Mouse (Mus musculus): ENCODE measurements around the gene Frs2. TPM values are rescaled to one million over a fixed set of nuclear protein-coding genes. Genes with fewer than 3 reads are reported as not detected.
"Not testable (repeated sequence)": the region's sequence is repeated elsewhere in the genome, so short reads cannot be mapped to it uniquely, and the experiment has no call there.

Frs2 gene
- polyA plus RNA-seq, 1 experiment from 2014 or later: 7.7 TPM

- no peaks in the 10 kb centered on the region for H3K4me1 ChIP-seq (ENCODE audit: insufficient read depth)
- WGBS (ENCODE audit: insufficient replicate concordance): 17% methylated on average over 8 of the region's 8 CpGs
- no peaks in the 10 kb centered on the region for H3K9me3 ChIP-seq (ENCODE audit: low read length)
- no peaks in the 10 kb centered on the region for H3K36me3 ChIP-seq (replicated peaks; ENCODE audit: insufficient read depth, low read length)
- H3K4me3 ChIP-seq (ENCODE audit: low read depth, low read length): no peak overlapping the region
- ATAC-seq (no peak; the same call in 1 of the 2 replicates), DNase-seq (peak; percentile 84)
- H3K27me3 ChIP-seq (ENCODE audit: insufficient read depth, low read length): no peaks in the 10 kb centered on the region
- no peak overlapping the region for H3K9ac ChIP-seq (replicated peaks)
- H3K4me2 ChIP-seq (ENCODE audit: low read depth, low read length): no peak overlapping the region
- no peak overlapping the region for H3K27ac ChIP-seq (ENCODE audit: low read depth)
- no peak for TF ChIP-seq EP300 (IDR thresholded peaks at IDR 0.05; ENCODE audit: low read depth)
- TF ChIP-seq CTCF (IDR thresholded peaks at IDR 0.05; ENCODE audit: low read depth): peak; percentile 84
Observed at GRCm38 (mm10) chr10:117033785-117034184, 114.5 kb downstream of the Frs2 start.

- ATAC-seq (no peak), DNase-seq (no peak)
- no peaks in the 10 kb centered on the region for H3K4me1 ChIP-seq (ENCODE audit: insufficient read depth)
- 75% methylated on average over 3 of the region's 3 CpGs for WGBS (ENCODE audit: insufficient replicate concordance)
- H3K4me2 ChIP-seq (ENCODE audit: low read depth, low read length): no peak overlapping the region
- no peak overlapping the region for H3K4me3 ChIP-seq (ENCODE audit: low read depth, low read length)
- H3K9me3 ChIP-seq (ENCODE audit: low read length): no peaks in the 10 kb centered on the region
- no peak overlapping the region for H3K9ac ChIP-seq (replicated peaks)
- no peak for TF ChIP-seq EP300 (IDR thresholded peaks at IDR 0.05; ENCODE audit: low read depth)
- no peak overlapping the region for H3K27ac ChIP-seq (ENCODE audit: low read depth)
- H3K27me3 ChIP-seq (ENCODE audit: insufficient read depth, low read length): 0 out of 2 replicates have a peak, but pooled peaks cover 4% of the 10 kb centered on the region
- no peaks in the 10 kb centered on the region for H3K36me3 ChIP-seq (replicated peaks; ENCODE audit: insufficient read depth, low read length)
Observed at GRCm38 (mm10) chr10:117031160-117031559, 117.2 kb downstream of the Frs2 start.

GRCm38 (mm10) chr10:117026176-117026575 is 122.2 kb downstream of the Frs2 start:
- no peak overlapping the region for H3K4me2 ChIP-seq (ENCODE audit: low read depth, low read length)
- no peak overlapping the region for H3K4me3 ChIP-seq (ENCODE audit: low read depth, low read length)
- ATAC-seq (no peak), DNase-seq (no peak)
- H3K36me3 ChIP-seq (replicated peaks; ENCODE audit: insufficient read depth, low read length): no peaks in the 10 kb centered on the region
- H3K9me3 ChIP-seq (ENCODE audit: low read length): no peaks in the 10 kb centered on the region
- H3K4me1 ChIP-seq (ENCODE audit: insufficient read depth): no peaks in the 10 kb centered on the region; the same call in 1 of the 2 replicates
- H3K27ac ChIP-seq (ENCODE audit: low read depth): no peak overlapping the region
- no peak overlapping the region for H3K9ac ChIP-seq (replicated peaks)
- peaks cover 13% of the 10 kb centered on the region for H3K27me3 ChIP-seq (ENCODE audit: insufficient read depth, low read length)
- 67% methylated on average over 8 of the region's 8 CpGs for WGBS (ENCODE audit: insufficient replicate concordance)
- TF ChIP-seq CTCF (IDR thresholded peaks at IDR 0.05; ENCODE audit: low read depth) (no peak), EP300 (IDR thresholded peaks at IDR 0.05; ENCODE audit: low read depth) (no peak)

- ATAC-seq; H3K27ac ChIP-seq (ENCODE audit: low read depth); H3K36me3 ChIP-seq (replicated peaks; ENCODE audit: insufficient read depth, low read length); H3K4me1 ChIP-seq (ENCODE audit: insufficient read depth); DNase-seq; H3K4me3 ChIP-seq (ENCODE audit: low read depth, low read length); H3K9ac ChIP-seq (replicated peaks); H3K9me3 ChIP-seq (ENCODE audit: low read length); H3K4me2 ChIP-seq (ENCODE audit: low read depth, low read length): not testable (repeated sequence)
- peaks cover 13% of the 10 kb centered on the region for H3K27me3 ChIP-seq (ENCODE audit: insufficient read depth, low read length)
Observed at GRCm38 (mm10) chr10:117025776-117026175, 122.6 kb downstream of the Frs2 start.

GRCm38 (mm10) chr10:117023693-117024092 is 124.6 kb downstream of the Frs2 start:
- no peaks in the 10 kb centered on the region for H3K9me3 ChIP-seq (ENCODE audit: low read length)
- H3K4me2 ChIP-seq (ENCODE audit: low read depth, low read length): peak overlapping the region; percentile 2
- H3K36me3 ChIP-seq (replicated peaks; ENCODE audit: insufficient read depth, low read length): no peaks in the 10 kb centered on the region
- 34% methylated on average over 16 of the region's 16 CpGs for WGBS (ENCODE audit: insufficient replicate concordance)
- 0 out of 2 replicates have a peak overlapping the region, but pooled peaks have one; percentile 3 for H3K4me3 ChIP-seq (ENCODE audit: low read depth, low read length)
- H3K27me3 ChIP-seq (ENCODE audit: insufficient read depth, low read length): peaks cover 13% of the 10 kb centered on the region
- no peak overlapping the region for H3K9ac ChIP-seq (replicated peaks)
- DNase-seq (no peak), ATAC-seq (no peak)
- no peak overlapping the region for H3K27ac ChIP-seq (ENCODE audit: low read depth)
- H3K4me1 ChIP-seq (ENCODE audit: insufficient read depth): no peaks in the 10 kb centered on the region; the same call in 1 of the 2 replicates
- TF ChIP-seq CTCF (IDR thresholded peaks at IDR 0.05; ENCODE audit: low read depth) (no peak), EP300 (IDR thresholded peaks at IDR 0.05; ENCODE audit: low read depth) (no peak)

GRCm38 (mm10) chr10:117021020-117021754 is 127.1 kb downstream of the Frs2 start:
- Histone ChIP-seq H3K4me2 (ENCODE audit: low read depth, low read length) (no peak overlapping the region), H3K4me1 (ENCODE audit: insufficient read depth) (no peaks in the 10 kb centered on the region; the same call in 1 of the 2 replicates), H3K27ac (ENCODE audit: low read depth) (no peak overlapping the region), H3K4me3 (ENCODE audit: low read depth, low read length) (no peak overlapping the region), H3K36me3 (replicated peaks; ENCODE audit: insufficient read depth, low read length) (no peaks in the 10 kb centered on the region), H3K9ac (replicated peaks) (no peak overlapping the region), H3K27me3 (ENCODE audit: insufficient read depth, low read length) (peaks cover 9% of the 10 kb centered on the region), H3K9me3 (ENCODE audit: low read length) (no peaks in the 10 kb centered on the region)
- DNase-seq (no peak), ATAC-seq (no peak)
- no peak for TF ChIP-seq CTCF (IDR thresholded peaks at IDR 0.05; ENCODE audit: low read depth)
- no peak for TF ChIP-seq EP300 (IDR thresholded peaks at IDR 0.05; ENCODE audit: low read depth)
- 50% methylated on average over 21 of the region's 21 CpGs for whole genome bisulfite sequencing (ENCODE audit: insufficient replicate concordance)

Other genes starting within 250 kb of the Frs2 start
- 15.5 and 17.5 TPM in 2 replicates for gene Rab3ip, start 197.8 kb downstream of the Frs2 start, polyA plus RNA-seq (2015; fragmentation: Nextera tagmentation; extraction: Ambion mirVana)
- not detected in 2 replicates for gene Gm10271, start 175.9 kb downstream of the Frs2 start, polyA plus RNA-seq (2015; fragmentation: Nextera tagmentation; extraction: Ambion mirVana)
- gene Best3, start 162.2 kb downstream of the Frs2 start, polyA plus RNA-seq (2015; fragmentation: Nextera tagmentation; extraction: Ambion mirVana): 0.08 TPM in 1 of 2 replicates, not detected in the other
- gene Lrrc10, start 103.2 kb downstream of the Frs2 start, polyA plus RNA-seq (2015; fragmentation: Nextera tagmentation; extraction: Ambion mirVana): not detected in 2 replicates
- 101 and 105 TPM in 2 replicates for gene Cct2, start 84.7 kb downstream of the Frs2 start, polyA plus RNA-seq (2015; fragmentation: Nextera tagmentation; extraction: Ambion mirVana)
- gene Yeats4, start 76.0 kb upstream of the Frs2 start, polyA plus RNA-seq (2015; fragmentation: Nextera tagmentation; extraction: Ambion mirVana): 31.2 and 32.2 TPM in 2 replicates
- not detected in 2 replicates for gene 9530003J23Rik, start 90.2 kb upstream of the Frs2 start, polyA plus RNA-seq (2015; fragmentation: Nextera tagmentation; extraction: Ambion mirVana)
- 542 and 556 TPM in 2 replicates for gene Lyz2, start 133.8 kb upstream of the Frs2 start, polyA plus RNA-seq (2015; fragmentation: Nextera tagmentation; extraction: Ambion mirVana)
- 0.42 and 0.85 TPM in 2 replicates for gene Lyz1, start 144.3 kb upstream of the Frs2 start, polyA plus RNA-seq (2015; fragmentation: Nextera tagmentation; extraction: Ambion mirVana)
- 34.4 and 38.6 TPM in 2 replicates for gene Cpsf6, start 231.5 kb upstream of the Frs2 start, polyA plus RNA-seq (2015; fragmentation: Nextera tagmentation; extraction: Ambion mirVana)

All from liver, postnatal 0 days (tissue).